Mouse (Mus musculus): ENCODE results near the gene Dctn1. TPM values are rescaled to one million over a fixed set of nuclear protein-coding genes. Genes with fewer than 3 reads are reported as not detected.

Gene Dctn1
- total RNA-seq (2021), result 100 to 1,000 TPM; 371 to 399 TPM

GRCm38 (mm10) chr6:83165607-83166242 lies at the start of gene Dctn1:
Gene Dctn1 (plus strand): TSS chr6:83165920.
- peak; percentile 88 to 91 for DNase-seq (ENCODE audit: extremely low spot score in 1 of 2, low spot score in 1 of 2)

GRCm38 (mm10) chr6:83116373-83117164 lies 49.2 kb upstream of the Dctn1 start:
- no peak for DNase-seq (ENCODE audit: extremely low spot score in 1 of 2, low spot score in 1 of 2)

- no peak for DNase-seq (ENCODE audit: extremely low spot score in 1 of 2, low spot score in 1 of 2)
Observed at GRCm38 (mm10) chr6:83117165-83117438, 48.6 kb upstream of the Dctn1 start.

DNA sequence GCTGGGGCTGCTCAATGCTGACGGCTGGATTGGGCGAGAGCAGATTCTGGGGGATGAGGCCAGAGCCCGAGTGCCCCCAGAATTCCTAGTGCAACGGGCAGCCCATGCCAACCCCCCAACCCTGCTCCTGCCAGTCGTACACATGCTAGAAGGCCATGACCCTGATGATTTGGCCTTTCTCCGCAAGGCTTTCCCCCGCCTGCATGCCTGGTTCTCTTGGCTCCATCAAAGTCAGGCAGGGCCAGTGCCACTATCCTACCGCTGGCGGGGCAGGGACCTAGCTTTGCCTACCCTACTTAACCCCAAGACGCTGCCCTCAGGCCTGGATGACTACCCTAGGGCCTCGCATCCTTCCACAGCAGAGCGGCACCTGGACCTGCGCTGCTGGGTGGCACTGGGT lies 48.1 kb upstream of the Dctn1 start:
- no peak for DNase-seq (ENCODE audit: extremely low spot score in 1 of 2, low spot score in 1 of 2)

- DNase-seq (ENCODE audit: extremely low spot score in 1 of 2, low spot score in 1 of 2), result no peak
Observed at GRCm38 (mm10) chr6:83118369-83118768, 47.4 kb upstream of the Dctn1 start.

GRCm38 (mm10) chr6:83118825-83119733 lies 46.6 kb upstream of the Dctn1 start:
- no peak for DNase-seq (ENCODE audit: extremely low spot score in 1 of 2, low spot score in 1 of 2)

GRCm38 (mm10) chr6:83119734-83120051 lies 46.0 kb upstream of the Dctn1 start:
- DNase-seq (ENCODE audit: extremely low spot score in 1 of 2, low spot score in 1 of 2), result no peak

GRCm38 (mm10) chr6:83120930-83121862 lies 44.5 kb upstream of the Dctn1 start, which contains the start of gene Wbp1:
Gene Wbp1 (minus strand): TSS chr6:83121559.
- DNase-seq (ENCODE audit: extremely low spot score in 1 of 2, low spot score in 1 of 2), result peak; percentile 72 to 80

- peak in 1 of 2 experiments; percentile 4 for DNase-seq (ENCODE audit: extremely low spot score in 1 of 2, low spot score in 1 of 2)
Observed at GRCm38 (mm10) chr6:83121863-83122710, 43.6 kb upstream of the Dctn1 start.

- DNase-seq (ENCODE audit: extremely low spot score in 1 of 2, low spot score in 1 of 2), result no peak
Observed at GRCm38 (mm10) chr6:83122961-83123360, 42.8 kb upstream of the Dctn1 start.

GRCm38 (mm10) chr6:83124851-83125312 lies 40.8 kb upstream of the Dctn1 start:
- DNase-seq (ENCODE audit: extremely low spot score in 1 of 2, low spot score in 1 of 2), result peak; percentile 77 to 81

DNA sequence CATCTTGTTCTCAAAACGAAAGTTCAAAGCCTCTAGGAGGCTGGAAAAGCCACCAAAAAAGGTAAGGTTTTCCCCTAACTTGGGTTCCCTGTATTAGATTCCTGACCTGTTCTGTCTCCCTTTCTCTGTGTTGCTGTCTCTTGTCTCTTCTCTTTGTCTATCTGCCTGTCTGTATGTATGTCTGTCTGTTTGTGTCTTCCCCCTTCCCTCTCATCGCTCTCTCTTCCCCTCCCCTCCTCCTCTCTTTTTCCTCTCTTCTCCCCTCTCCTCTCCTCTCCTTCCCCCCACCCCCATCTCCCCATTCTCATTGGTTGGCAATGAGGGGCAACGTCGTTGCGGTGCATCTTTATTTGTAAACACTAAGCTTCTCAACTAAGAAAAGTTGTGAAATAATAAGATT lies 40.4 kb upstream of the Dctn1 start, which contains the start of gene Ino80b:
Gene Ino80b (minus strand): TSS at position 101 of the 400 bp plus-strand sequence.
- no peak for DNase-seq (ENCODE audit: extremely low spot score in 1 of 2, low spot score in 1 of 2)

- no peak for DNase-seq (ENCODE audit: extremely low spot score in 1 of 2, low spot score in 1 of 2)
Observed at GRCm38 (mm10) chr6:83127419-83127818, 38.3 kb upstream of the Dctn1 start.

DNA sequence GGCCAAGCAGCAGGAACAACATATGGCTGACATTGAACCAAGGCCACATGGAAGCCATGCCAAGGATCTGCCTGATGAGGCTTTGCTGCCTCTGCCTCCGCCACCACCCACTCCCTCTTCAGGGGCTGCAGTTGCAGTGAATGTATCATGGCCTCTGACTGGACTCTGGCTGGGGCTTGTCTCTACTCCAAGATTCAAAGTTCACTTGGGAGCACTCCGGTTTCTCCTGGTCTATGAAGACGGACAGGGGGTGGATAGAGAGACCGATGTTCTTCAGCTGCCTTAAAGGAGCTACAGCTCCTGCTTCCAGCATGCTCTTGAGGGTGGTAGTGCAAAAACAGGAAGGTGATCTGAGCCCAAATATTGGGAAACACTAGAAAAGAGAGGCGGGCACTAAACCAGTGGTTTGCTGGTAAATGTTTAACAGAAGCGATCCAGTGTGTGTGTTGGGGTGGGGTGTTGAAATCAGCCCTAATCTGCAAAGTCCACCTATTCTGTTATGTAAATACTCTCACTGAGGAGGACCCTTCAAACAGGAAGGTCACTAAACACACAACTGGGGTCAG lies 34.2 kb upstream of the Dctn1 start:
- no peak for DNase-seq (ENCODE audit: extremely low spot score in 1 of 2, low spot score in 1 of 2)

DNA sequence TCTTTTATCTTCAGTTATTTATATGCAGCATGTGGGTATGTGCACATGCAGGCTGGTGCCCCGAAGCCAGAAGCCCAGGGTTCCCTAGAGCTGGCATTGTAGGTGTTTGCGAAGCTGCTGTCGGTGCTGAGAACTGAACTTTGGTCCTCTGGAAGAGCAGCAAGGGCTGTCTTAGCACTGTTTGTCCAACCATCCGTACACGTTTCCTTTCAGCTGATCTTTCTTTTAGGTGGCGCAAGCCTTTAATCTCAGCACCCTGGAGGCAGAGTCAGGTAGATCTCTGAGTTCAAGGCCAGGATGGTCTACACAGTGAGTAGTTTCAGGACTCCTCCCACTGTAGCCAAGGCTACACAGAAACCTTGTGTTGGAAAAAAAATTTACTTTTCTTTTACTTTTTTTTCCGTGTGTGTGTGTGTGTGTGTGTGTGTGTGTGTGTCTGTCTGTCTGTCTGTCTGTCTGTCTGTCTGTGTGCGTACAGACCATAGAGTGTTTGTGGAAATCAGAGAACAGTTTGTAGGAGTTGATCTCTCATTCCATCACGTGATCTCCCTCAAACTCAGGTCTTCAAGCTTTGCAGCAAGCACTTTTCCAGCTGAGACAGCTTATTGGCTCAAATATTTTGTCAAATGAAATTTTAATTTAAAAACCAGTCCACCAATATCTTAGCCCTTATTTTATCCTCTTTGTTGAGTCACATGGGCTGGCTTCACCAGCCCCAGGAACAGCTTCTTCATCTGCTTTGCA lies 33.4 kb upstream of the Dctn1 start:
- DNase-seq (ENCODE audit: extremely low spot score in 1 of 2, low spot score in 1 of 2), result no peak

DNA sequence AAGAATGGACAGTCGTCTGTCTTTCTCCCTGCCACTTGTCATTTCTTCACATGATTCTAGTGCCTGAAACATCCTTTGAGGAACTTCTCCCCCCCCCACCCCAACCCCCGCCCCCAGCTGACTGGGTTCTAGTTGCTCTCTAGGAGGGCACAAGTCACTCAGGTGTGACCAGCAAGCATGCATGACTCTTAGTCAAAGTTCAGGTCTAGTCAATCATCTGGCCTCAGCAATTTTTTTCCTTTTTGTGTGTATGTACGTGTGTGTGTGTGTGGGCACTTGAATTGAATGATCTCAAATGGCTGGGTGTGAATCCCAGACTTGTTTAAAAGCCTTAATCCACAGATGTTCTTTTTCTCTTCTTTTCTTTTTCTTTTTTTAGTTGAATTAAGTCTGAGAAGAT lies 31.5 kb upstream of the Dctn1 start:
- no peak for DNase-seq (ENCODE audit: extremely low spot score in 1 of 2, low spot score in 1 of 2)

GRCm38 (mm10) chr6:83134951-83135513 lies 30.7 kb upstream of the Dctn1 start, which contains the start of gene Rtkn:
Gene Rtkn (plus strand): TSS chr6:83135463.
- DNase-seq (ENCODE audit: extremely low spot score in 1 of 2, low spot score in 1 of 2), result no peak
